Mouse (Mus musculus) bone marrow macrophage, adult 2 months (primary cell): ENCODE measurements around the gene Fam187b.

Experiments
- CTCF ChIP-seq: IDR thresholded peaks from 2 replicates; pipeline ENCODE4 v1.5.1; 2012; ENCODE audit warnings: low read depth, mild to moderate bottlenecking, low read length, moderate library complexity
- POLR2A ChIP-seq: IDR thresholded peaks from 2 replicates; pipeline ENCODE4 v1.6.1; 2012; ENCODE audit warnings: mild to moderate bottlenecking, low read depth, low read length, borderline replicate concordance

DNA sequence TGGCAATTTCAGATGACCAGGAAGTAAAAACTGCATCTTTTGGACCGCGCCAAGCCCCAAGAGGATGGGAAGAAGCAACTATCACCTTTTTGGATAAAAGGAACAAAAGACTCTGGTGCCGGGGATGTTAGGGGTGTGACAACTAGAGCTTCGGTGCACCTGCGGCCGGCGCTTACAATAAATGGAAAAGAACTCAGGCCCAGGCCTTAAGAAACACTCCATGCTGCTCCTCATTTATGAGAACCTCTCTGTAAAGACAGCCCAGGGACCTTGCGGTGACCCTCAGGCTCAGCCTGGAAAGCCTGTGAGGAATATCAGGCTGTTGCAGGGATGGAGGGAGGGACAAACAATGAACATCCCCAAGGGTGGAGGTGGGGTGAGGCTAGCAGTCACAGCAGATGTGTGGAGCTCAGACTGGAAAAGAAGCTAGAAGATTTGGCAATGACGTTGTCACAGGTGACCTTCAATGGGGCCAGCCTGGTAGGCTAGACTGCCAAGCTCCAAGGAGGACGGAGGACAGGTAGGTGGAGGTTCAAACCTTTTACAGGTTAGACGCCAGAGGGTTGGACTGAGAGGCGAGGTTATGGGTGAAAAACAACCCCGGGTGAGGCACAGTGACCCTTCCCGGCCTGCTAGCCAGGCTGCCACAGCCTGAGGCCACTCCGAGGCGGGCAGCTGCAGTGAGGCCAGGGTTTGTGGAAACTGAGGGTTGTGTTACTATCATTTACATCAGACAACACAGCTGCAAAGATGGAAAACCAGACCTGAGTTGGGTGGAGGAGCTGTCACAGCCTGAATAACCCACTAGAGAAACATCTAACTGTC lies 20.9 kb upstream of the Fam187b start:
- TF ChIP-seq CTCF (no peak), POLR2A (no peak)
